Mouse (Mus musculus) megakaryocyte progenitor cell, adult 5-6 weeks (primary cell): ENCODE results near the gene Prox1. TPM values are rescaled to one million over a fixed set of nuclear protein-coding genes. Genes with fewer than 3 reads are reported as not detected.

Experiments used
- ATAC-seq: replicated peaks from 2 replicates; pipeline ENCODE4 v1.8.0; 2016; ENCODE audit warnings: mild to moderate bottlenecking, moderate TSS enrichment, inconsistent platforms; ENCODE audit not compliant: poor library complexity
- total RNA-seq, 2 experiments: library from RNA; stranded (forward) in 1 of 2; stranded (reverse) in 1 of 2; fragments of 157-497, 149-512 nt in 1 of 2; fragments of 200-1000 nt in 1 of 2; gene quantifications; 2 replicates each; pipeline versions ENCODE4 v1.2.3 to v1.2.4; 2015 to 2017

The Prox1 gene
- total RNA-seq, 2 experiments from 2014 or later, result not detected

DNA sequence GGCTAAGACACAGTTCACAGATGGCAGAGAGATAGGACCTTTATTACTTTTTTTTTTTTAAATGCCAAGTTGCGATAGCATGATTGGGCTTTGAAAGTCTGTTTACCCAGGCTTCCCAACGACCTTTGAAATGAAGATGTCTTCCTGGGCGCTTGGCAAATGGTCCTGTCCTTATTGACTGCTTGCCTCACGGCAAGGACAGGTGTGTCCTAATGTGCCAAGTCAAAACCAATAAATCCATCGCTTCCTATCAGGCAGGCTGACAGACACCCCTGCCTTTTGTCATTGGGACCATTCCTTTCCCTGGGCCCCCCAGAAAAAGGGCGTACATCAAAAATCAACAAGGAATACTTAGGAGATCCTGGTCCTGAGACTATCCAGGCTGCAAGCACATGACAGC, 22.7 kb downstream of the Prox1 start:
- no peak for ATAC-seq

DNA sequence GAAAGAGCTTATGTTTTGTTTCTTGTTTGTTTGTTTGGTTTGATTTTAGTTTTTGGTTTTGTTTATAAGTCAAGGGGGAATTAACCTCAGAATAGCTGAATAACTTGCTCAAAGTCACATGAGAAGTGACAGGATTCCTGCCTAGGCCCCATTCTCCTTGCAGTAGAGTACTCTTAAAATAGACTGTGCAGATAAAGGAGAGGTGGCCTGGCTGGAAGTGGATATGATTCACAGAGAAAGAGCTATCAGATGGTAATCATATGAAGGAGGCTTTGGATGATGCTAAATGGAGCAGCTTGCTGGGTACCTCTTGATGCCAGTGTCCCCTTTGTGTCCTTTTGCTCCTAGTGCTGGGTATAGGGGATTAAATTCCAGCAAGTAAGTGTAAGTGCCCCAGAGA, 26.1 kb downstream of the Prox1 start:
- ATAC-seq, result no peak

DNA sequence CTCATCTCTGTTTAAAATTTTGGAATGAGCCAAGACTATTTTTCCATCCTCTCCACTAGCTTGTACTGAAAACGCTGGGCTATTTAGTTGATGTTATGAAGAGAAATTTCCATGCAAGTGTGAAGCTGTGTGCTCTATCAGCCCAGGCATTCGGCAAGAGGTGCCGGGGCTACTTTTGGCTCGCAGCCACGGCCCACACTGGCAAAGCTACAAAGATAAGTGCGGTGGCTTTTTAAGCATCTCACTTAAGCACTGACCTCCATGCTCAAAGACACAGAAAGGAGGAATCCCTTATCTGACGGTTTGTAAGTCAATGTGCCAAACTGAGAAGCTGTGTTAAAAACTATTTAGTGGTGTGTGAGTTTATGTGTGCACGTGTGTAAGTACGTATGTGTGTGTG, 26.9 kb downstream of the Prox1 start:
- no peak for ATAC-seq

DNA sequence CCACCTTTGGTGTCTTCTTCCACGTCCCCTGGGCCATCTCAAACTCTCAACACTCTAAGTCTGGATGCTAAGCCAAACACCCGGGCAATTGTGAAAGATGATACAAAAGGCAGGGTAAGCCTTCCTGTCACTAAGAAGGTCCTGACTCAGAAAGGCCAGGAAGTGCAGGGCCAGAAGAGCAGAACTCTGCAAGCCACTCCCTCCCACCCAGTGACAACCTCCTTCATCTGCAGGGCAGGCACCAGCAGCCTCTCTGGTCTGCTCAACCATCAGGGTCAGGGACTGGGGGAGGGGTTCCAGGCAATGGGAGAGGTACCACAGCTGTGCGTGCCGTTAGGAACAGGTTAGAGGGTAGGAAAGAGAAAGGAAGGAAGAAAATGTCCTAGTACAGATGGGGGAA, 27.9 kb downstream of the Prox1 start:
- no peak for ATAC-seq

DNA sequence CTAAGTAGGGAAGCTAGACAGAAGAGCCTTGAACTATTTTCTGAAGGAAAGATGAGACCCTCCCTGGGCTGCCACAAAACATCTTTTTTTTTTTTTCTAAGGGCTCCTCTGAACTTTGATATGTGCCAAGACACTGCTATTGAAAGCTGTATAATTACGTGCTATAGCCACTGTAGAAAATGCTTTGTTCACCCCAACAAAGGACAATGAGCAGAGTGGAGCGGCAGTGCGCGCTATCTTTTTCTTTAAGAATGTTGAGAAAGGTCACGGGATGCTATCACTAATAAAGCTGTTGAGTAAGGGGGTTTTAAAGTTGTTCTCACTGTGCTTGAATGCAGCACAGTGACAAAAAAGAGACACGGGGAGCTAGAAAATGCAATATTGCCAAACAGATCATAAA, 30.0 kb downstream of the Prox1 start:
- ATAC-seq, result no peak

DNA sequence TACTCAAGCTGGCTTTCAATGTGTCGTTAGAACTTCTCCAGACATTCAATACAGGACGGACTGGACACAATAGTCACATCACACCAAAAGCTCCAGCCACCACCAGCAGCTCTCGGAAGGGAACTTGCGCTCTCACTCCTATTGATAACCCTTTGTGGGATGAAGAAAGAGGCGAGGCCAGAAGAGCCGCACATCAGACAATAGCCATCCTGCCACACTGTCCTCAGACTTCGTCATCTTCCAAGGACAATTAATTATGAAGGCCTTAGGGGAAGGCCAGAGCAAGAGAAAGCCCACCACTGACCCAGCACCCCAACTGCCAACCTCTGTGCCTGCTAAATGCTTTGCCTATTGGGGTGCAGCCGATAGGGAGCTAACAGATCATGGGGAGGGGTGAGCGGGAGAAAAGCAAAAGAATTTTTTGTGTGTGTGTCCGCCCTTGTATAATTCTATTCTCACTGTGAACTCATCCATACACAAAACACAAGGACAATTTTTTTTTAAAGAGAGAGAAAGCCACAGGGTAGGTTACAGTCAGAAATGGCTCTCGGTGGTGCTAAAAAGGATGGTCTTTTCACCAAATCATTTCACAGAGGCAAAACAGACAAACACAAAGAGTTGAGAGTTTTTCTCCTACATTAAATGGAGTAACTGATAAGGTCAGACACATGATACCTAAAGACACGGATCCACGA, 30.7 kb downstream of the Prox1 start:
- no peak for ATAC-seq

DNA sequence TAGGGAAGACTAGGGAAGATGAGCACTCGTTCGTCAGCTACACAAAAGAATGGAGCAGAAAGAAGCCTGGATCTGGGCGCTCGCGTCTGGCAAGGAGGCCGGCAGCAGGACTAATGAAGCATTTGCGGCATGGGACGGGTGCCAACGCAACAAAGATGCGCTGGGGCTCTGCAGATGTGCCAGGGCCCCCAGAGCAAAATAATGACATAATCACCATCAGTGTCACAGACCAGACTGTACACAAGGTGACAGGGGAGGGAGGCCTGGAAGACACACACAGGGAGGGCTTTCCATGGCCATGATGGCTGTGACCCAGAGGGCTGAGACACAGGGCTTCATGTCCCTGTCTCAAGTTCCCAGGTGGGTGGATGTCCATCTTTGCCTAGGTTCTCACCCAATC, 32.6 kb downstream of the Prox1 start:
- ATAC-seq, result no peak

DNA sequence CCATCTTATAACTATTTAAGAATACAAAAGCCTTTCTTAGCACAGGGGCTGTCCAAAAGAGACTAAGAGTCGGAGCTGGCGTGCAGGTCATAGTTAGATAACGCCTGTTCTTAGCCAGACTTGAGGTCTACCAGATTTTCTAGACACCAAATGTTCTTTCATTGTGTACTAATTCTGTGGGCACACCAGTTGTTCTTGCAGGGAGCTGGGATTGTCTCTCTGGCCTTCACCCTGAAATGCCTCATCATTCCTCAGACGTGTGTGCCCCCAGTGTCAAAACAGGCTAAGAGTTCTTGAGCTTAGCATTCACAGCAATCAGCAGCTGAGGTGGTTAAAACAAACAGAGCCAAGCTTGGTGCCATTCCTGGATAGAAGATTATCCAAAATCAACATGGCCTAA, 37.6 kb downstream of the Prox1 start:
- no peak for ATAC-seq

DNA sequence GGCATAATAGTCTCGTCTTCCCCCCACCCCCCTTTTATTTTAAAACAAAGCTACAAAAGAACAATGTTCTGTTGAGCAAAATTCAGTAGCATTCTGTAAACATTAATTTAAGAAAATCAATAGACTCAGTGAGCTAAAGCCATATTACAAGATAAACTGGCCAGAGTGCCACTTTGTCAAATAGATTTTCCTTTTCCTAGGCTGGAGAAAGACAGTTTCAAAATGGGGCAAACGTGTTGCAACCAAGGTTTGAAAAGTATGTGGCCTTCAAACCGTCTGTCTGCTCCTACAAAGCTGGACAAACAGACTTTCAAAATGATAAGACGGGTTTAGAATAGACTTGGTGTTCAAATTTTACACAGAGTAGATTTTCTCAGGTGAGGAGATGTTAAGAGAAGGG, 39.6 kb downstream of the Prox1 start:
- ATAC-seq, result no peak

DNA sequence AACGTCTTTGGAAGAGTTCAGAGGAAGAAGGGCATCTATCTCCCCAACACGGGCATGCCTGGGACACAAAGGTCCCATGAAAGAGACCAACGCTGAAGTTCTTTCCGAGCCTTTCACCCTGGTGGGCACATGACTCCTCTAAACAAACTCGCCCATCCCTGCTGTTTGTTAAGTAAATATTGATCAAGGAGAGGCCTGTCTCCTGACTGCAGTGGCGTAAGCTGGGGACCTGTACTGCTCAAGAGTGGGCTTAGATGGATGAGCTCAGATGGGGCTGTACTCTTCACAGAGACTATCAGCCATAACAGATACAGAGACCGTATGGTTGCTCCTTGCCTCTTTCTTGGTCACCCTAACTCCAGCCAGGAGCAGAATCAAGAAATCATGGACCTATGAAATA, 41.0 kb downstream of the Prox1 start:
- ATAC-seq, result no peak

DNA sequence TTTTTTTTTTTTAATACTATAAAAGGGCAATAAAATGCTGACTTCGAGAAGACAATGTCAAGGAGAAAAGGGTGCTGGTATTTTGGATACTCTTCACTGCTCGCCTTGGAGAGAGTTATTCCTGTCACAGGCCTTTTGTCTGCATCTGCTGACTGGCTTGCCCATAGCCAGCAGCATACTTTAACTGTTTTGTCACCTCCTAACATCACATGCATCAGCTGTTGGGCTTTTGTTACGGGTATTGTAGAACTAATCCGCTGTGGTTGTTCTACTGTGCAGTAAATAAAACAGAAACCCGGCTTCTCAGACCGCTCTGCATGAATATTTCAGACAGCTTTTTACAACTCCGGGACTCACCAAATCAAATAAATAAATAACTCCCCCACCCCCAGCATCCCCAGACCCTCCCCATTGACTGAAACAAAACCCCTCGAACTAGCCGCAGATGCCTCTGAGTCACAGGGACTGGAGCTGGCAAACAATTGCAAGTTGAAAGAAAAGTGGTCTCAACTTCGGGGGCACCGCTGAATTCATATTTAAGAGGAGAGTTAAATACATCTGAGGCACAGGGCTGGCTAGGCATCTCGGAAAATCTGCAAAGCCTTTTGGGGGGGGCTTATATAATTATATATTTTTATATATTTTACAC, 41.7 kb downstream of the Prox1 start:
- no peak for ATAC-seq

DNA sequence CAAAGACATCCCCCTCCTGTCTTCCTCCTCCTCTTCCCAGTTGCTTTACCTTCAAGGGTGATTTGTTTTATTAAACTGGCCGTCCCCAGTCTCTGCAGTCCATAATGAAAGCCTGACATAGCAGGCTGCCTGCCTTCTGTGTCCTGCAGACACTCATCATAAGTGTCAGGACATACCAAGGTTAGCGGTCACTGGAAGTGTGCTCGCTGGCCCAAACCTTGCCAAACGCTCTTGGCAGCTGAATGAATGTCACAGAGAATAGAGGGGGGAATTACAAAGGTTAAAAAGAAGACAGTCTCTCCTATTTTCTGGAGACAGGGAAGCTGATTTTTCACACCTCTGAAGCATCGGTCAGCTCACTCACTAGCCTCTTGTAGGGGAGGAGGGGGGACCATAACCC, 42.6 kb downstream of the Prox1 start:
- no peak for ATAC-seq

DNA sequence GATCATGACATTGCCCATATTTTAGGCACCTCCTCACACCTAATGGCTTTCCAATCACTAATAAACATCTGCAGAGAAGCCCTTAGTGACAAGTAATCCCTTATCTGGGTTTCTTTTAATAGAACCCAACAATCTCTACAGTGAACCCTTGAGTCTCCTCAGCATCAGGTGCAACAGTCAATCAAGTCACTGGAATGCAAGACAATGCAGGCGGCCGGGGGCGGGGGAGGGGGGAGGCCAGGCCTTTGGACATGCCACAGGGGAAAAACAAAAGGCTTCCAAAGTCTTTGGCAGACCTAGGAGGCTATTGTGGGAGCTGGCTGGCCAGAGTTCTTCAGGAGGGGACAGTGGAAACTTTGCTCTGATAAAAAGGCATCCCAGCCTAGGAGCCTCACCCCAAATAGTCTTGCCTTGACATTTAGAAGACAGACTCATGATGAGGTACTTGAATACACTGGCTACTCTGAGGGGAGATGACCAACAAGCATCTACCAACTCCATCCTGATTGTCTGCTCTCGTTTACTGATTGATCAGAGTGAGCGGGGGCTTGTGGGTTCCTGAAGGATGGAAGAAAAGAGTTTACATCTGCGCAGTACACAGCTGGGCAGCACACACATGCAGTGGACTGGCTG, 43.2 kb downstream of the Prox1 start:
- no peak for ATAC-seq

DNA sequence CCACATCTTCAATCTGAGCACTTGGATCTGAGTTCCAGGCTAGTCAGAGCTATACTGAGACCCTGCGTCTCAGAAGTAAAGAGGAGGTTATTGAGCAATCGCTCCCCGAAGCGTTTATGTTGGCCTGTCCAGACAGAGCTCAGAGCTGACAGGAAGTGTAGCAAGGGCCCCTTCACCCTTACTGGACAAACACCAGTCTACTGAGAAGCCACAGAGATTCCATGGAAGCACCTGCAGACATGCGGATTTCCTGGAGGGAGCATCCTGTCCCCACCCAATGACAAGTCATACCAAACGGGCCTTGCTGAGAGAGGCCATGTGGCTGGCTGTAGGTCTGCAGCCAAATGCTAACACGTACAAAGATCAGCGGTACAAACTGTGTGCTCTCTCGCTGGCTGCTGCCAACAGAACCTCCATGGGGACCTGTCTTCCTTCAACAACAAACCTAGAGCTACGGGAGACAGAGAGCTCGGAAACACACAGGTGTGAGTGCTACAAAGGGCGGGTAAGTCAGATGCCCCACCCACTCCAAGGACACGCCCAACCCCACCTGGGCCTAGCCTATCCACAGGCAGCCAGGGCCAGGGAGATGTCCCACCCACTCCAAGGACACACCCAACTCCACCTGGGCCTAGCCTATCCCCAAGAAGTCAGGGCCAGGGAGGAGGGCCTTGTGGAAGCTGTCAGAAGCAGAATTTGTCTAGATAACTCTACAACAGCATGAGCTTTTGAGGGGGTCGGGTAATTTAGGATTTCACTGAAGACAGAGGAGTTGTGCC, 45.4 kb downstream of the Prox1 start:
- 0 out of 2 replicates have a peak, but pooled peaks have one; percentile 29 for ATAC-seq

DNA sequence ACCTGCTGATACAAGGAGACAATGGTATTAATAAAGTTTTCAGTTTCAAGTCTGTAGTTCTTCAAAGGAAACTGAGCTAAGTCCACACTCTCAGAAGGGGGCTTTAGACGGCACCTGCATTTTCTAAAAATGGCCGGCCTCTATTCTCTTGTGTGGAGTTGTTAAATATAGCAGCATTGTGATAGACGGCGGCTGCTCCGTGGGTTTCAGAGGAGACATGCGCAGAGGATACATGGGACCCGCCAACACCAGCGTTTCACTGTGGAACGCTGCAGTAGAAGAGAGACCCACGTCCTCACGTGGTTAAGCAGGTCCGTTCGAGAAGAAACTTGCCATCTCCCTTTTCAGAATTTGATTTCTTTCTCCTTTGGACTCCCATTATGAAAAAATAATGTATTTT, 47.1 kb downstream of the Prox1 start:
- ATAC-seq, result no peak

DNA sequence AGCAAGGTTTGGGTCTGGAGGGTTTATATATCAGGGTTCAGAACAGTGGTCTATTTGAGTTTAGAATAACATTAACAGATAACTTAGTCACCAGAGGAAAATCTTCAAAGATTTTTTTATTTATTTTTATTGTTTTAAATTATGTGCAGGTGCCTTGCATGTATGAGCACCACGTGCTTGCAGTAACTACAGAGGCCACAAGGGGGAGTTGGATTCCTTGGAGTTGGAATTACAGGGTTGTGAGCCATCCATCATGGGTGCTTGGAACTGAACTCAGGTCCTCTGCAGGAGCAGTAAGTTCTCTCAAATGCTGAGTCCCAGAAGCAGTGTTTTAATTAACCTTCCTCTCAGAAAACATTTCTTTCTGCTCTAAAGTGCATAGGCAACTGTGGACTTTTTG, 54.5 kb downstream of the Prox1 start:
- no peak for ATAC-seq

DNA sequence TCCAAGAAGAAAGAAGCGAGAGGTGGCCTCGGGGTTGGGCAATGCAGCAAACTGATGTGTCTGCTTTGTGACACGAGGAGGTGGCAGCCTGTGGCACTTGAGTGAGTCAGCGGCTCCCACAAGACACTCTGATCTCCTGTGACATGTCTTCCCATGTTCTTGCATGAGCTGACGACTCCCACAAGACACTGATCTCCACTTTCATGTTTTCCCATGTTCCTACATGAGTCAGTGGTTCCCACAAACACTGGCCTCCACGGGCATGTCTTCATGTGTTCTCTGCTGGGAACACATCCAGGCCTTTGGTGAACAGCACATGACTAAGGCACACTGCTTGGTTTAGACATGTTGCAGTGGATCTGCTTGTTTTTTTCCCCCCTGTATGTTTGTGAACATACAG, 58.8 kb downstream of the Prox1 start:
- ATAC-seq, result no peak

DNA sequence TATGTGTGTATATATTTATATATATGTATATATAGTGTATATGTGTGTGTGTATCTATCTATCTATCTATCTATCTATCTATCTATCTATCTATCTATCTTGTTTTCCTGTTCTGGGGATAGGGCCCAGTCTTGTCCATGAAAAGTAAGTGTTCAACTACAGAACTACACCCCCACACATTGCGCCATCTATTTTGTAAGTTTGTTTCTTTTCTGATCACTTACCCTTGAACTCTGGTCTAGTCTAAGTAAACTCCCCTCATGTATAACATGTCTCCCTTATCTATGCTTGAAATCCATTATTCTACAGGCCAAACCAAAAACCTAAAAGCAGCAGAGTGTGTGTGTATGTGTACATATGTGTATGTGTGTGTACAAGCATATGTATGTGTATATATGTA, 62.9 kb downstream of the Prox1 start:
- ATAC-seq, result no peak

DNA sequence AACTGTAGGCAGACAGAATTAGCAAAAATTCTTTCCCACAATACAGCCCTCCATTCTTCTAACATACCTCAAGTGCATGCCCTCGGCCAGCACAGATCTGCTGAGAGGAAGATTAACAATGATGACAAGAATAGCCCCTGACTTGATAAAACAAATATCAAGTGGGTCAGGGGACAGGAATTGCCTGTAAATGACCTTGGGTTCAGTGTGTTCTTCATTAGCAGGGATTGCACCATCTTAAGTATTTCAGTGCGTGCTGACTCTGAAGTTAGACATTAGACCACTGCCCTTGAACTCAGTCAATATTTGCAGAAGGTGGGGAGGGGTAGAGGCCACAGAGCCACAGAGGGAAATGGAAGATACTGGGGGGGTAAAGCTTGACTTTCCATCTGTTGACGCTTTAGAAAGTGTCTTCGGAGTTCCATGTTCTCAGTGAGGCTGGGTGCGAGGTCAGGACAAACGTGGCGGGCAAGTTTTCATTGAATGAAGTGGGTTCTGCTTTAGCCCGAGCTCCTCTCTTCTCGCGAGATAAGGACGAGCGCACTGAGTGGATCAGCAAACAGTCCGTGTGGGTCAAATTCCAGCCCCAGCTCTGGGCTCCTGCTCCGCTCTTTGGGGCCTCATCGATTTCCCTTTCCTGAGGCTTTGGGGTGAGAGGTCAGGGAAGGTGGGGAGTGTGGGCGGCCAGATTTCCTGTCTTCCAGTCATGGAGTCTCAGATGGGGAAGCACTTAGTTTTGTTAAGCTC, 63.7 kb downstream of the Prox1 start:
- ATAC-seq, result no peak

DNA sequence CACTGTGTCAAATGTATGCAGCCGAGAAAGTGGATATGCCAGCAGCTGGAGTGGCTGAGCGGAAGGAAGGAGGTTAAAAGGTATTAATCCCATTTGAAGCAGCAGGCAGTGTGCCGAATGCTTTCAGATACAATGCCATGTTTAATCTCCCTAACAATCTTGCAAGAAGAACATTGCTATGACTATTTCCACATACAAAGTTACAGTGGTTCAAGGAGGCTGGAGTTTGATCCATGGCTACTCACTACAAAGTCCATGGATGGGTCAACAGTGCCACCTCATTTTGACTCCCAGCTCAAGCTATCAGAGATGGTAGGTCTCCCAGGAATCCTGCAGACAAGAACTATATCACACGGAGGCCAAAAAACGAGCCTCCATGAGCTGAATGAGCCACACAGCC, 64.5 kb downstream of the Prox1 start:
- no peak for ATAC-seq

DNA sequence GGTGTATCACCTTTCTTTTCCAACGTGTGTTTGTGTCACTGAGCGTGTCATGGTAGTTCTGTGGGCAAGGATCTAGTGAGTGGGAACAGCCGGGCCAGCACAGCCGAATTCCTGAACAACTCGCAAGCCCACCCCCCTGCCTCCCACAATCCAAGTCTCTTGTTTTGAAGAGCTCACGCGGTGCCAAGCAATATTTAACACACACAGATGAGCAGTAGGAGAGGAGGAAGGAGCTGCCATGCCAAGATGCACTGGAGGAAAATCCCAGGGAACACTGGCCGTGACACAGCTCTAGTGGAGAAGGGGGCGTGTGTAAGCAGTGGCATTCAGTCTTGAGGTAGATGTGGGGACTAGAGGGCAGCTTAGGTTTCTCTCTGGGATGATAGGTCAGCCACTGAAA, 77.2 kb downstream of the Prox1 start:
- ATAC-seq, result no peak
